Mouse (Mus musculus): ENCODE data around the gene Tmed1.
"Not testable (repeated sequence)": the region's sequence is repeated elsewhere in the genome, so short reads cannot be mapped to it uniquely, and the experiment has no call there.

The Tmed1 gene

DNA sequence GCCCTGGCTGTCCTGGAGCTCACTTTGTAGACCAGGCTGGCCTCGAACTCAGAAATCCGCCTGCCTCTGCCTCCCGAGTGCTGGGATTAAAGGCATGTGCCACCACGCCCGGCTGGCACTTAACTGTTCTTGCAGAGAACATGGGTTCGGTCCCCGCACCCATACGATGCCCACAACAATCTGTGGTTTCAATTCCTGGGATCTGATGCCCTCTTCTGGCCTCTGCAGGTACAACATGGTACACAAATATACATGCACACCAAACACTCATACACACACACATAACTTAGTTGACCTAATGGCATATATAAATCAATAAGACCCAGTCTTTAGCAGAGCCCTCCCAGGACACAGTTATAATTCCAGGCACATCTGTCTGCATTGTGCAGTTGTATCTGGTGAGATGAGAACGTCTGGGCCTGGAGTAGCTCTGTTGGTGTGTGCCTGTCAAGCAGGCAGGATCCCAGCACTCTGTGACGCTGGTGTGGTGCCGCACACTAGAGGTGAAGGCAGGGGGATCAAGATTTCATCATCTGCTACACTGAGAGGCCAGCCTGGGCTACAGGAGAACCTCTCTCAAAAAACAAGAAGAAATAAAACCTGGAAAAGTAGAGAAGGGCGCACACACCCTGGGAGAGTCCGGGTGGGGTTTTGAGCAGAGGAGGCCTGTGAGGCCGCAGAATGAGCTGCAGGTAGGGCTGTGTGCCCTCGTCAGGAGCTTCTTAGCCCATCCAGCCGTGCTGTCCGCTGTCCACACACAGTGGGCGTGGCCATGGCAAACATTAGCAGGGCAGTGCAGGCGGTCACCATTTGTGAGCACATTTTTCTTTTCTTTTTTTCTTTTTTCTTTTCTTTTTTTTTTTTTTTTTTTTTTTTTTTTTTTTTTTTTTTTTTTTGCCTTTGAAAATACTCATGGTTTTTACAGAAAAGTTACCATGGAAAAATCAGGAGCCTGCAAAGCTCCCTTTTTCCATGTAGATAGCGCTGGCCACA, 40.7 kb downstream of the Tmed1 start:
- DNase-seq = peak; percentile 69

- DNase-seq = not testable (repeated sequence)
Observed at GRCm38 (mm10) chr9:21464565-21464928, 45.5 kb downstream of the Tmed1 start.

GRCm38 (mm10) chr9:21463766-21464564, 46.1 kb downstream of the Tmed1 start:
- no peak for DNase-seq

DNA sequence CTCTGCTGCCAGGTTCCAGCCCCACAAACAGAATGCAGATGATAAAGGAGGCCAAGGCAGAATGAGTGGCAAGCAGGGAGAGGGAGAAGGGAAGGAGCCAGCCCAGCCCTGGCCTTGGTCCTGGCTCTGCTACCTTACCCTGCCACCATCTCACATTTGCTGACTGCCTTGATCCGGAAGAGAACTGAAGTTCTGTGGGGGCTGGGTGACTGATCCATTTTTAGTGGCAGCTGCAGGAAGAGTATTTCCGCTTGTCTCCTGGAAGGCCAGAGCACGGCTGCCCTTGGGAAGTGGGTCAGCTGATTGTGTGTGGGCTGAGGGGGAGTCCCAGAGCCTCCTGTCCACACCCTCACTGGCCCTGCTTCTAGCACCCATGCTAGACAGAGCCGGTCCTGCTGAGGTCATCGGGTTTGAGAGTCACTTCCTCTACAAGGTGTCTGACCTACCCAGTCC, 46.9 kb downstream of the Tmed1 start:
- DNase-seq = peak; percentile 80

- DNase-seq = peak; percentile 56
Observed at GRCm38 (mm10) chr9:21460400-21460940, 49.6 kb downstream of the Tmed1 start.

- no peak for DNase-seq
Observed at GRCm38 (mm10) chr9:21458821-21459220, 51.2 kb downstream of the Tmed1 start.
